Mouse (Mus musculus): ENCODE results near the gene Patj.

- TF ChIP-seq HCFC1 (IDR thresholded peaks at IDR 0.05; ENCODE audit: low read depth, low read length): no peak
- no peak for TF ChIP-seq ZC3H11A (IDR thresholded peaks at IDR 0.05; ENCODE audit: low read depth, low read length)
- TF ChIP-seq MAX (IDR thresholded peaks at IDR 0.05; ENCODE audit: low read length): no peak
- TF ChIP-seq E2F4 (IDR thresholded peaks at IDR 0.05; ENCODE audit: borderline replicate concordance, low read depth, low read length): no peak
- TF ChIP-seq KAT2A (conservative IDR thresholded peaks at IDR 0.05; ENCODE audit: low read depth, low read length): no peak
- no peak for TF ChIP-seq POLR2AphosphoS5 (IDR thresholded peaks at IDR 0.05; ENCODE audit: borderline replicate concordance, low read depth, low read length)
- TF ChIP-seq EP300 (IDR thresholded peaks at IDR 0.05; ENCODE audit: low read depth in 1 of 2, low read length in 2 of 2): no peak
- TF ChIP-seq BHLHE40 (IDR thresholded peaks at IDR 0.05; ENCODE audit: borderline replicate concordance, low read depth, low read length): no peak
- TF ChIP-seq POLR2A (IDR thresholded peaks at IDR 0.05; ENCODE audit: control insufficient read depth in 1 of 2, insufficient read depth in 1 of 2, low read depth in 1 of 2, low read length in 2 of 2, poor library complexity in 1 of 2): no peak
- TF ChIP-seq TCF12 (IDR thresholded peaks at IDR 0.05; ENCODE audit: low read depth, low read length): no peak
- no peak for TF ChIP-seq USF2 (IDR thresholded peaks at IDR 0.05; ENCODE audit: borderline replicate concordance in 1 of 2, insufficient read depth in 1 of 2, low read depth in 1 of 2, low read length in 2 of 2)
- TF ChIP-seq CTCF (IDR thresholded peaks at IDR 0.05 in 2 of 3, conservative IDR thresholded peaks at IDR 0.05 in 1 of 3; ENCODE audit: control insufficient read depth in 1 of 3, insufficient read depth in 1 of 3, low read depth in 2 of 3, low read length in 3 of 3, poor library complexity in 1 of 3, severe bottlenecking in 1 of 3): no peak
- TF ChIP-seq MAFK (IDR thresholded peaks at IDR 0.05; ENCODE audit: borderline replicate concordance, low read depth, low read length): no peak
Measured at GRCm38 (mm10) chr4:98541591-98541990, 146.0 kb downstream of the Patj start.
